Mouse (Mus musculus): Measurements from ENCODE around the gene Ackr3.

GRCm38 (mm10) chr1:90234620-90235054 lies 30.9 kb downstream of the Ackr3 start:
- TF ChIP-seq CTCF (IDR thresholded peaks at IDR 0.05; ENCODE audit: low read depth, low read length) (no peak), POLR2A (IDR thresholded peaks at IDR 0.05; ENCODE audit: borderline replicate concordance, low read depth, low read length) (no peak)
